Mouse (Mus musculus): ENCODE measurements around the gene Serpina1e. TPM values are rescaled to one million over a fixed set of nuclear protein-coding genes. Genes with fewer than 3 reads are reported as not detected.

Serpina1e gene
- 0.67 and 1.0 TPM in 2 replicates for polyA plus RNA-seq (2012; rRNA removed)

DNA sequence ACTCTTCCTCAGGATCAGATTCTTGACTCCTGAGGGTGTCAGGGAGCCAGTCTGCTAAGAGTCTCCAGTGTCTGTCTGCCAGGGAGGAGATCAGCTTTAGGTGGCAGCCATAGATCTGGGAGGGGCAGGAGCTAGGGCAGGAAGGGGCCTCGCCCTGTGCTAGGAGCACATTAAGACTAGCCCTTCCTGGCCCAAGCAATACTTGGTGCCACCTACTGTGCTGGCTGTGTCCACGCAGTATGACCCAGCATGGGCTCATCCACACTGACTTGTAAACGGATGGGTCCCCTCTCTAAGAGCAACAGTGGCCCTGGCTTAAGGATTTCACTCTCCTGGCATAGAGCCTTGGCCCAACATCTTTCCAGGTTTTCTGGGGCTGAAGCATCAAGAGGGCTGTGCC is at the start of gene Serpina1e:
Serpina1e (minus strand) TSS at position 178 of the 400 bp plus-strand sequence.
- Histone ChIP-seq H3K4me1 (ENCODE audit: control insufficient read depth, insufficient read depth, insufficient read length) (no peaks in the 10 kb centered on the region), H3K4me3 (ENCODE audit: extremely low read depth, insufficient read depth, insufficient read length) (no peak within 1 kb of the TSS), H3K27me3 (ENCODE audit: control insufficient read depth, insufficient read depth, low read length) (no peaks in the 10 kb centered on the region), H3K36me3 (ENCODE audit: control insufficient read depth, insufficient read depth, low read length) (no peaks in the 10 kb centered on the region), H3K27ac (ENCODE audit: insufficient read depth, low read length) (no peak within 1 kb of the TSS)
- no peak for DNase-seq (ENCODE audit: low read depth in 1 of 2, low spot score in 2 of 2)
- TF ChIP-seq POLR2A (IDR thresholded peaks at IDR 0.05; ENCODE audit: low read depth, low read length): no peak
- no peak for TF ChIP-seq CTCF (IDR thresholded peaks at IDR 0.05; ENCODE audit: extremely low read depth, insufficient read depth, insufficient read length, insufficient replicate concordance)
- 79% methylated on average over 3 of the region's 3 CpGs for WGBS

DNA sequence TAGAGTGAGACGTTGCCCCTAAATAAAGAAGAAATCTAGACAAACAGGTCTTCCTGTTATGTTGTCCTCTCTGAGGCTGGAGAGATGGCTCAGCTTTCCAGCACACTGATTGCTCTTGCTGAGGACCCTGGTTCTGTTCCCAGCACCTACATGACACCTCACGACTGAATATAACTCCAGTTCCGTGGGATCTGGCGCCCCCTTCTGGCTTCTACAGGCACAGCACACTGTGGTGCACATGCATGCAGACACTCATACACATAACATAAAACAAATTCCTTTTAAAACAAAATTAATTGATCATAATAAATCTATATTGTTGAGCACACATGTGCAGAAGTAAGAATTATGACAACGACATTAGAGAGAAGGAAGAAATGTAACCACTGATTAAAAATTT is 45.9 kb upstream of the Serpina1e start:
- Histone ChIP-seq H3K27me3 (ENCODE audit: control insufficient read depth, insufficient read depth, low read length) (no peaks in the 10 kb centered on the region), H3K27ac (ENCODE audit: insufficient read depth, low read length) (no peak overlapping the region), H3K4me1 (ENCODE audit: control insufficient read depth, insufficient read depth, insufficient read length) (no peaks in the 10 kb centered on the region), H3K4me3 (ENCODE audit: extremely low read depth, insufficient read depth, insufficient read length) (no peak overlapping the region), H3K36me3 (ENCODE audit: control insufficient read depth, insufficient read depth, low read length) (no peaks in the 10 kb centered on the region)
- no peak for DNase-seq (ENCODE audit: low read depth in 1 of 2, low spot score in 2 of 2)
- WGBS: 87% methylated on average over 5 of the region's 5 CpGs
- TF ChIP-seq POLR2A (IDR thresholded peaks at IDR 0.05; ENCODE audit: low read depth, low read length): no peak
- TF ChIP-seq CTCF (IDR thresholded peaks at IDR 0.05; ENCODE audit: extremely low read depth, insufficient read depth, insufficient read length, insufficient replicate concordance): no peak

DNA sequence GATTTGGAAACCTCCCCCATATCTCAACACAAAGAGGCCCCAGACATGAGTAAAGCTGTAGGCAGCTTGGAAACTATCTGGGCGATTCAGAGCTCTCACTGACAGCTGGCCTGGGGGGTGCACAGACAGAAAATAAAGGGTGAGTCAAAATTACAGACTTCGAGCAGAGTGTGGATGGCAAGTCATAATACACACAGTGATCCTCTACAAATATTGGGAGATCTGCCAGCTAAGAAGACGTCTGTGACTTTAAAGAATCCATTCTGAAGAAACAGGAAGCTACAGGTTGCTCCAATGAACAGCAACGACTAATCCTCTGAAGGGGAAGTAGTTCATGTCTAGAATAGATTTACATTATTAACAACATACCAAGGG is 44.5 kb upstream of the Serpina1e start:
- Histone ChIP-seq H3K4me3 (ENCODE audit: extremely low read depth, insufficient read depth, insufficient read length) (no peak overlapping the region), H3K4me1 (ENCODE audit: control insufficient read depth, insufficient read depth, insufficient read length) (no peaks in the 10 kb centered on the region), H3K27ac (ENCODE audit: insufficient read depth, low read length) (no peak overlapping the region), H3K27me3 (ENCODE audit: control insufficient read depth, insufficient read depth, low read length) (no peaks in the 10 kb centered on the region), H3K36me3 (ENCODE audit: control insufficient read depth, insufficient read depth, low read length) (no peaks in the 10 kb centered on the region)
- TF ChIP-seq POLR2A (IDR thresholded peaks at IDR 0.05; ENCODE audit: low read depth, low read length) (no peak), CTCF (IDR thresholded peaks at IDR 0.05; ENCODE audit: extremely low read depth, insufficient read depth, insufficient read length, insufficient replicate concordance) (no peak)
- no peak for DNase-seq (ENCODE audit: low read depth in 1 of 2, low spot score in 2 of 2)
- 35% methylated on average over 4 of the region's 4 CpGs for WGBS

DNA sequence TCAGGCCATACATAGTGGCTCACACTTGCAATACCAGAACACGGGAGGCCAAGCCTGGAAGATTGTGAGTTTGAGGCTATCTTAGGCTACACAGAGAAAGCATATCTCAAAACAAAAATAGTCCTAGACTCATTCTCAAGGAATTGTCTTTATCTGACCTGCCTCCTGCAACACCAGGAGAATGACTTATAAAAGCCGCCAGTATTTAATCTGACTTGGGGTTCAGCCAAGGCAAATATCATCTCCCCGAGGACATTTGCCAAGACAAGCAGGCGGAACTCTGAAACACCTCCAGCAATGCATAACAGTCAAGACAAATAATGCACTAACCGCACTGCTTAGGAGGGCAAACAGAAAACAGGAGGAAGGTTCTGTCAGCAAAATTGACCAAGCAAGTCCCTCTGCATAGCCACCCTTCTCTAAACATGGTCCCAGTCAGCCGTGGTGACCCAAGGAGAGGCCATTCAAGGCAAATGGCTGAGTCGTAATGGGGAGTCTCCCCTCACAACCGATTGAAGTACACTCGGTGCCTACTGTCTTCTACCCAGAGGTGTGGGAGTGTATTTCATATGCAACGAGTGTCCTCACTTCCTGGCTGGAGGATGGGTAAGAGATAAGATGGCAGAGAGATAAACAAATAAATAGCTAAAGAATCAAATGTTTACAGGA is 43.9 kb upstream of the Serpina1e start:
- 82% methylated on average over 10 of the region's 10 CpGs for whole genome bisulfite sequencing
- TF ChIP-seq CTCF (IDR thresholded peaks at IDR 0.05; ENCODE audit: extremely low read depth, insufficient read depth, insufficient read length, insufficient replicate concordance) (no peak), POLR2A (IDR thresholded peaks at IDR 0.05; ENCODE audit: low read depth, low read length) (no peak)
- Histone ChIP-seq H3K27me3 (ENCODE audit: control insufficient read depth, insufficient read depth, low read length) (no peaks in the 10 kb centered on the region), H3K4me3 (ENCODE audit: extremely low read depth, insufficient read depth, insufficient read length) (no peak overlapping the region), H3K4me1 (ENCODE audit: control insufficient read depth, insufficient read depth, insufficient read length) (no peaks in the 10 kb centered on the region), H3K36me3 (ENCODE audit: control insufficient read depth, insufficient read depth, low read length) (no peaks in the 10 kb centered on the region), H3K27ac (ENCODE audit: insufficient read depth, low read length) (no peak overlapping the region)
- no peak for DNase-seq (ENCODE audit: low read depth in 1 of 2, low spot score in 2 of 2)

DNA sequence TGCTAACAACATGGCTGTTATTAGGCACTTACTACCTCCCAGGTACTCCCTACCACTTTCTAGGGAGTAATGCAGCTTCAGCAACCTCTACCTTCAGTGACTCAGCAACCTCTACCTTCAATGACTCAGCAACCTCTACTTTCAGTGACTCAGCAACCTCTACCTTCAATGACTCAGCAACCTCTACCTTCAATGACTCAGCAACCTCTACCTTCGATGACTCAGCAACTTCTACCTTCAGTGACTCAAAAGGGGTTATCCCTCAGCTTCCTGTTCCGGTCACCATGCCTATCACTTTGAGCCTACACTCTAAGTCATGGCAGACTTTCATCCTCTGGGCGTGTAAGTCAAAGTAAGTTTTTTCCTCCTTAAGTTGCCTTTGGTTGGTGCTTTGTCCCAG is 41.8 kb upstream of the Serpina1e start:
- no peak for DNase-seq (ENCODE audit: low read depth in 1 of 2, low spot score in 2 of 2)
- H3K27me3 ChIP-seq (ENCODE audit: control insufficient read depth, insufficient read depth, low read length): no peaks in the 10 kb centered on the region
- TF ChIP-seq POLR2A (IDR thresholded peaks at IDR 0.05; ENCODE audit: low read depth, low read length): no peak
- no peak for TF ChIP-seq CTCF (IDR thresholded peaks at IDR 0.05; ENCODE audit: extremely low read depth, insufficient read depth, insufficient read length, insufficient replicate concordance)
- 83% methylated on average over 3 of the region's 3 CpGs for WGBS
- no peak overlapping the region for H3K27ac ChIP-seq (ENCODE audit: insufficient read depth, low read length)
- H3K4me3 ChIP-seq (ENCODE audit: extremely low read depth, insufficient read depth, insufficient read length): no peak overlapping the region
- H3K4me1 ChIP-seq (ENCODE audit: control insufficient read depth, insufficient read depth, insufficient read length): no peaks in the 10 kb centered on the region
- H3K36me3 ChIP-seq (ENCODE audit: control insufficient read depth, insufficient read depth, low read length): no peaks in the 10 kb centered on the region

DNA sequence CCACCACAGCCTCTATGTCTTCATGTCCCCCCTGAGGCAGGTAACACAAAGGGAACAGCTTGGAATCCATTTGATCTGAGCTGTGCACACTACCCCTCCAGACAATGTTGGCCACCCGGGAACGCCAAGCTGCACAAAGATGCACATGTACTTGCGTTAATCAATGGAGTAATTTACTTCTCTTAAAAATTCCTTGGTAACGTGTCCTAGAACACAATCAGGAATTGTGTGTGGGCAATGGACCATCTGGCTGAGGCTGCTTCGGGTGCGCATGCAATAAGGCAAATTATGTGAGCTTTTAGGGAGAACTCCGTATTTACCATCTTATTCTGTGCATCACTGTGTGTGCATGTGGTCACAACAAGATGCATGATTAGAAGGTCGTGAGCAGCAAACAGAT is 40.8 kb upstream of the Serpina1e start:
- Histone ChIP-seq H3K4me1 (ENCODE audit: control insufficient read depth, insufficient read depth, insufficient read length) (no peaks in the 10 kb centered on the region), H3K27ac (ENCODE audit: insufficient read depth, low read length) (no peak overlapping the region), H3K4me3 (ENCODE audit: extremely low read depth, insufficient read depth, insufficient read length) (no peak overlapping the region), H3K27me3 (ENCODE audit: control insufficient read depth, insufficient read depth, low read length) (no peaks in the 10 kb centered on the region), H3K36me3 (ENCODE audit: control insufficient read depth, insufficient read depth, low read length) (no peaks in the 10 kb centered on the region)
- TF ChIP-seq POLR2A (IDR thresholded peaks at IDR 0.05; ENCODE audit: low read depth, low read length) (no peak), CTCF (IDR thresholded peaks at IDR 0.05; ENCODE audit: extremely low read depth, insufficient read depth, insufficient read length, insufficient replicate concordance) (no peak)
- DNase-seq (ENCODE audit: low read depth in 1 of 2, low spot score in 2 of 2): no peak
- 95% methylated on average over 8 of the region's 8 CpGs for WGBS

DNA sequence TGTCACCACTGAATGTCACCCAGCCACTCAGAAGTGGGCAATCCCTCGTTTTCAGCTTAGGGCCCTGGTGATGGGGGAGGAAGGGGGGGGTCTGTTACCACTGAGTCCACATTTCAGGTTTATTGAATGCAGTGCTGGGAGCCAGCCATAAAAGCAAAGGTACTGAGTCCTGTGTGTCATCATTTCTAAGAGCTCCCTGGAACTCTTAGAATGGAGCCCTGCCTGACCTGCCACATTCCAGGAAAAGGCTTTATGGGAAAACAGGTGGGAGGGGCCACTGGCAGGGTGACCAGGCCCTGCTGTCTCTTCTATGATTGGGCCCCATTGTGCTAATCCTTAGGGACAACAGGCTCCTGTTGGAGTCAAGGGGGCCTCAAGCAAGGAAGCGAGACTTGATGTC is 37.7 kb upstream of the Serpina1e start:
- WGBS: 60% methylated on average over 2 of the region's 2 CpGs
- no peak for DNase-seq (ENCODE audit: low read depth in 1 of 2, low spot score in 2 of 2)

More for the DNA sequence above, 37.7 kb upstream of the Serpina1e start:
- TF ChIP-seq POLR2A (IDR thresholded peaks at IDR 0.05; ENCODE audit: low read depth, low read length) (no peak), CTCF (IDR thresholded peaks at IDR 0.05; ENCODE audit: extremely low read depth, insufficient read depth, insufficient read length, insufficient replicate concordance) (no peak)
- no peaks in the 10 kb centered on the region for H3K36me3 ChIP-seq (ENCODE audit: control insufficient read depth, insufficient read depth, low read length)
- no peak overlapping the region for H3K27ac ChIP-seq (ENCODE audit: insufficient read depth, low read length)
- H3K4me1 ChIP-seq (ENCODE audit: control insufficient read depth, insufficient read depth, insufficient read length): no peaks in the 10 kb centered on the region
- H3K4me3 ChIP-seq (ENCODE audit: extremely low read depth, insufficient read depth, insufficient read length): no peak overlapping the region
- no peaks in the 10 kb centered on the region for H3K27me3 ChIP-seq (ENCODE audit: control insufficient read depth, insufficient read depth, low read length)

Data from spleen, adult 2 months (tissue).